Mouse (Mus musculus) kidney, adult 2 months (tissue): ENCODE data around the gene Olfr630.

ENCODE experiments used
- CTCF ChIP-seq: fragments of 200-500 bp; conservative IDR thresholded peaks from 2 replicates; pipeline ENCODE4 v1.5.1; 2011; ENCODE audit warnings: low read depth, mild to moderate bottlenecking, control low read depth, low read length, moderate library complexity, mixed read lengths; ENCODE audit not compliant: insufficient read depth, insufficient read length
- POLR2A ChIP-seq: fragments of 200-500 bp; IDR thresholded peaks from one replicate; pipeline ENCODE4 v1.6.1; 2011; ENCODE audit warnings: low read depth, low read length, control low read depth

DNA sequence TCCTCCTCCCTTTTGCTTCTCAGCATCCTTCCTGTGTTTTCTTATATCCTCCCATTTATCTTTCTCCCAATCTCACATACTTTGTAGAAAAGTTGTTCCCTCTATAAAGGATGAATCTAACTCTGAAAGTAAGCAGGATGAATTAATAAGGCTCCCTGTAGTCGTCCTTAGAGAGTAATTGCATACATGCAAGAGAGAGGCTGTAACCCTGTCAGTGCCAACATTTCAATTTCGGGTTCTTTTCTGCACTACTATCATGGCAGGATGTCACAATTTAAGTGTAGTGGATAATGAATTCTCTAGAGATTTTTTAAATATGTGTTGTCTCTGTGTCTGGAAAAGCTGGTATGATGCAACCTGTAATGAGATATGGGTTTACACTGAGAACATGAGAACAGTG is at the start of gene Olfr630:
- TF ChIP-seq POLR2A (no peak), CTCF (no peak)
